Mouse (Mus musculus) intestine, embryonic 14.5 days (tissue): ENCODE results near the gene Nol10. TPM values are rescaled to one million over a fixed set of nuclear protein-coding genes. Genes with fewer than 3 reads are reported as not detected.

Experiments used
- ATAC-seq: fragments of 200-750 bp; cut with Nextera tagmentation; replicated peaks from 2 replicates; pipeline ENCODE4 v1.8.0; 2017; ENCODE audit warnings: low read depth, moderate number of reproducible peaks, moderate TSS enrichment, moderate library complexity; ENCODE audit not compliant: low FRiP score, low TSS enrichment
- DNase-seq: peaks from one replicate; pipeline ENCODE4 v3.0.0-alpha.2; 2018; ENCODE audit warnings: low spot score
- H3K27ac ChIP-seq: fragments of 300-500 bp; sonication (generic); 2 replicates; pipeline ENCODE4 v1.5.1; 2014; ENCODE audit warnings: low read depth, mild to moderate bottlenecking, control low read depth
- H3K27me3 ChIP-seq: fragments of 300-500 bp; sonication (generic); replicated peaks from 2 replicates; pipeline ENCODE4 v1.6.1; 2014; ENCODE audit warnings: low read length, control low read depth; ENCODE audit not compliant: control insufficient read depth, insufficient read depth
- H3K36me3 ChIP-seq: fragments of 300-500 bp; sonication (generic); 2 replicates; pipeline ENCODE4 v1.6.1; 2014; ENCODE audit warnings: low read length, control low read depth; ENCODE audit not compliant: control insufficient read depth, insufficient read depth
- H3K4me1 ChIP-seq: fragments of 300-500 bp; sonication (generic); replicated peaks from 2 replicates; pipeline ENCODE4 v1.6.1; 2014; ENCODE audit warnings: low read length, control low read depth, mixed read lengths; ENCODE audit not compliant: control insufficient read depth, insufficient read depth
- H3K4me2 ChIP-seq: fragments of 300-500 bp; sonication (generic); 2 replicates; pipeline ENCODE4 v1.6.1; 2014; ENCODE audit warnings: low read length
- H3K4me3 ChIP-seq: fragments of 300-500 bp; sonication (generic); 2 replicates; pipeline ENCODE4 v1.5.1; 2014; ENCODE audit warnings: low read depth, low read length, control low read depth, mixed read lengths
- H3K9ac ChIP-seq: fragments of 300-500 bp; sonication (generic); 2 replicates; pipeline ENCODE4 v1.6.1; 2014; ENCODE audit warnings: mild to moderate bottlenecking, low read length
- H3K9me3 ChIP-seq: fragments of 300-500 bp; sonication (generic); 2 replicates; pipeline ENCODE4 v1.6.1; 2016; ENCODE audit warnings: low read length, control low read depth; ENCODE audit not compliant: control insufficient read depth
- WGBS: fragments of 180-500 bp; shearing (Covaris S2); extraction: QIAGEN DNeasy Blood & Tissue Kit; methylation state at CpG from one replicate; pipeline ENCODE4 v1.1.7; 2014; 5-methylcytosine and 5-hydroxymethylcytosine counted together
- polyA plus RNA-seq: library from polyadenylated mRNA; unstranded; fragments of >200 nt; fragmentation: Nextera tagmentation; extraction: Ambion mirVana; gene quantifications from 2 replicates; pipeline ENCODE4 v1.2.1, GENCODE M21; 2014

Nol10 gene
- polyA plus RNA-seq, 1 experiment from 2014 or later, result 20.0 TPM

DNA sequence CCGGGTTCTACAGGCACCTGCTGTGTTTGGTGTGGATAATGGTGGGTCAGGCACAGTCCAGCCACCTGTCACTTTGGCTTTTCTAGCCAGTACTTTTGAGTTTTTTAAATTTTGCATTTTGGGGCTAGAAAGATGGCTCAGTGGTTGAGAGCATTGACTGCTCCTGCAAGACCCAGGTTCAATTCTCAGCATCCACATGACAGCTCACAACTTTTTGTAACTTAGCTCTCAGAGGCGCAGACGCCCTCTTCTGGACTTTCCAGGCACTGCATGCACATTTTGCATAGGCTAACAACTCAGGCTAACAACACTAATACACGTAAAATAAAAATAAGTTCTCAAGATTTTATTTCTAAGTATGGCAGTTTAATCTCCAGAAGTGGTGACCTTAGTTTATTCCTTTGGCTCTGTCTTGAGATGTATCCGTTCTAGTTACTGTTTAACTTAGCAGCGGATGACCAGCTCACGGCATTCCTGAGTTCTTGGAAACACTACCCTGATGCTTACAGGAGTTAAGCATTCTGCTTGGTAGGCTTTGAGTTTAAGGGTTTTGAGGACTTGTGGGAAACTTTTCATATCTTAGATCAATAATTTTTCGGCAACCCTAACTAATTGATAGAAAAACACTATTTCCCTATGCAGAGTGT lies 23.5 kb downstream of the Nol10 start:
- H3K9ac ChIP-seq, result no peak overlapping the region
- DNase-seq, result no peak
- H3K9me3 ChIP-seq, result no peaks in the 10 kb centered on the region
- no peak overlapping the region for H3K4me3 ChIP-seq
- no peaks in the 10 kb centered on the region for H3K4me1 ChIP-seq
- no peak for ATAC-seq
- H3K27me3 ChIP-seq, result no peaks in the 10 kb centered on the region
- H3K4me2 ChIP-seq, result no peak overlapping the region
- no peak overlapping the region for H3K27ac ChIP-seq
- 88% methylated on average over 8 of the region's 8 CpGs for WGBS
- H3K36me3 ChIP-seq, result peaks cover 82% of the 10 kb centered on the region

DNA sequence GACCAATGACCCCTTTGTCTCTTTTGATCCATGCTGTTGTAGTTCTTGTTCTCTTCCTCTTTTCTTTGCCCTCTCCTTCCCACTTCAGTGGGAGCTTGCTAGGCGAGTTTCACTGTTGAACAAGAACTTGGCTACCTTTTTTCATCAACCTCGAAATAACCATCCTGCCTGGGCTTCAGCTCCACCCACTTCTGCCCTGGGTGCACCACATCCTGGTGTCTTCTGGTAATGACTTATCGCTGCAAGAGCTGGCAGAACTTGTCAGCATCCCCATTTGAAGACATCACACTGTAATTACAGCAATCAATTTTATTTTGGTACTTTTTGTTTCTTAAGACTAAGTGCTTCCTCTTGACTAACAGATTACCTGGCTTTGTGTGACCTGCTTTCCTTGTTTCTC lies 24.4 kb downstream of the Nol10 start:
- no peaks in the 10 kb centered on the region for H3K9me3 ChIP-seq
- H3K9ac ChIP-seq, result no peak overlapping the region
- H3K36me3 ChIP-seq, result peaks cover 86% of the 10 kb centered on the region
- H3K4me3 ChIP-seq, result no peak overlapping the region
- 84% methylated on average over 3 of the region's 3 CpGs for WGBS
- H3K4me2 ChIP-seq, result no peak overlapping the region
- ATAC-seq (no peak), DNase-seq (no peak)
- H3K27me3 ChIP-seq, result no peaks in the 10 kb centered on the region
- H3K27ac ChIP-seq, result no peak overlapping the region
- H3K4me1 ChIP-seq, result no peaks in the 10 kb centered on the region

DNA sequence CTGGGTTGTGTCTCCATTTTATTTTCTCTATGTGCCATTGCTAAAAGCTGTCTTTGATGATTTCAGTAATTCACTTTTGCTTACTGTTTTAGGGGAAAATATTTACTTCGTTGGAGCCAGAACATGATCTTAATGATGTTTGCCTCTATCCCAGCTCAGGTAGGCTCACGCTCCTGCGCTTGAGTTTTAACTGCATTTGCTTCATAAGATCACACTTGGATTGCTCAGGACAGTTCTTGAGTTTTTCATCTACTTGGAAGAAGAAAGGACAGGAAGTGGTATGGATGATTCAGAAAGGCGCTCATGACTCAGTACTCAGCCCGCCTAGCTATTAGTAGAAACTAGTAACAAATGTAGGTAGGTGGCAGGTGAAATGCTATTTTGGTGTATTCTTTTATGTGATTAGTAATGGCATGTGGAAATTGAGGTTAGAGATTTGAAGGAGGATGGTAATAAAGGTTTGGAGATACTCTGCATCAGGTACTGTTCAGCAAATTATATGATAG lies 25.3 kb downstream of the Nol10 start:
- Histone ChIP-seq H3K36me3 (peaks cover 89% of the 10 kb centered on the region), H3K27me3 (no peaks in the 10 kb centered on the region), H3K4me3 (no peak overlapping the region), H3K4me2 (no peak overlapping the region), H3K27ac (no peak overlapping the region), H3K4me1 (no peaks in the 10 kb centered on the region), H3K9me3 (no peaks in the 10 kb centered on the region), H3K9ac (no peak overlapping the region)
- DNase-seq (no peak), ATAC-seq (no peak)
- 93% methylated on average over 5 of the region's 5 CpGs for WGBS

DNA sequence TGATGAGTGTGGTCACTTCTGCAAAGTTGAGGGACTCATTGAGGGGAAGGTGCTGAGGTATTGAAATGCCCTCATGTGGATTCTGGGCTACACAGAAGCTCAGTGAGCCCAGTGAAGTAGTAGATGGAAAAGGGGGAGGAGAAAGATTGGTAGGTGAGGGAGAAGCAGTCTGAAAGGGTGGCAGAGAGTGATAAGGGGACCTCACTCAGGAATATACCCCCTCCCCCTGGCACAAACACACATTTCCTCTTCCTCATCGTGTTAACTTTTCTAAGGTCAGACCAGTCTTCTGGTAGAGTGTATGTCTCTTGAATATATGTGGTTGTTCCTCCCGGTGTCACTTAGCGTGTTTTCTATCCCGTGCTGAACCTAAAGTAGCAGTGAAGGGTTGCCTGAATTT lies 27.0 kb downstream of the Nol10 start:
- no peak overlapping the region for H3K9ac ChIP-seq
- 89% methylated on average over 4 of the region's 4 CpGs for WGBS
- H3K4me1 ChIP-seq, result no peaks in the 10 kb centered on the region
- no peak overlapping the region for H3K4me3 ChIP-seq
- H3K9me3 ChIP-seq, result no peaks in the 10 kb centered on the region
- H3K36me3 ChIP-seq, result peaks cover 87% of the 10 kb centered on the region
- DNase-seq (no peak), ATAC-seq (no peak)
- no peak overlapping the region for H3K27ac ChIP-seq
- no peak overlapping the region for H3K4me2 ChIP-seq
- H3K27me3 ChIP-seq, result no peaks in the 10 kb centered on the region

DNA sequence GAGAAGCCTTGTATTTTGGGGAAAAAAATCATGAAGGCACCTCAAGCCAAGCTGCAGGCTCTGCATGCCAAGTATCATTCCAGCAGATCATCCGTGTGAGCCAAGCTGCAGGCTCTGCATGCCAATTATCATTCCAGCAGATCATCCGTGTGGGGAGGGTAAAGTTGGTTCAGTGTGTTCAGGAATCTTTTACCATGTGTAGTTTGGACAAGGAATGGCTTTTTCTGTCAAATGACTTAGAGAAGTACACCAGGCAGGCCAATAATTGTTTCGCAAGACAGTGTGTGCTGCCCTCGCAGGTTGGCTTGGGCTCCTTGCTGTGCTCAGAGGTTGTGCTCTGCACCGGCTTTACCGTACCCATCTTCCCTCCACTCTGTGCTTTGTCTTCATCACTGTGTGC lies 28.3 kb downstream of the Nol10 start:
- no peak for ATAC-seq
- peaks cover 86% of the 10 kb centered on the region for H3K36me3 ChIP-seq
- WGBS, result 93% methylated on average over 6 of the region's 6 CpGs

DNA sequence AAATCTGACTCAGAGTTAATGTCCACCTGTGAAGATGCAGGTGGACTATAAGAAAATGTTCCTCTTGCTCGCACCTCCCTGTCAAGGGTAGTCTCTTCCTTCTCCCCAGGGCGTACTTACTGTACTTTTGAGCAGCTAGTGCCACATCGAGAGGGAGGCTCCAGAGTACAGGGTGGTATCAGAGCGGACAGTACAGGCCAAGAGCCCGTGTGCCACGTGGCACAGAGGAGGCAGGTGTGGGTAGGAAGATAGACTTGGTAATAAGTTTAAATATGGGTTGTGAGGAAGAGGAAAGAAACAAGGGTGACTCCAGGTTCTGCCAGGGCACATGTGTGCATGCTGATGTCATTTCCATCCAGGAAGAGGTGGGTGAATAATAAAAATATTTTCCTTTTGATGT lies 32.7 kb downstream of the Nol10 start:
- Histone ChIP-seq H3K4me3 (no peak overlapping the region), H3K9me3 (no peaks in the 10 kb centered on the region), H3K4me2 (no peak overlapping the region), H3K27ac (no peak overlapping the region), H3K4me1 (no peaks in the 10 kb centered on the region), H3K9ac (no peak overlapping the region), H3K27me3 (no peaks in the 10 kb centered on the region), H3K36me3 (peaks cover 57% of the 10 kb centered on the region)
- DNase-seq (no peak), ATAC-seq (no peak)
- 94% methylated on average over 6 of the region's 6 CpGs for WGBS

More for the DNA sequence above, 28.3 kb downstream of the Nol10 start:
- Histone ChIP-seq H3K4me2 (no peak overlapping the region), H3K27ac (no peak overlapping the region), H3K9me3 (no peaks in the 10 kb centered on the region), H3K4me3 (no peak overlapping the region), H3K27me3 (no peaks in the 10 kb centered on the region), H3K9ac (no peak overlapping the region), H3K4me1 (no peaks in the 10 kb centered on the region)
- DNase-seq, result no peak

DNA sequence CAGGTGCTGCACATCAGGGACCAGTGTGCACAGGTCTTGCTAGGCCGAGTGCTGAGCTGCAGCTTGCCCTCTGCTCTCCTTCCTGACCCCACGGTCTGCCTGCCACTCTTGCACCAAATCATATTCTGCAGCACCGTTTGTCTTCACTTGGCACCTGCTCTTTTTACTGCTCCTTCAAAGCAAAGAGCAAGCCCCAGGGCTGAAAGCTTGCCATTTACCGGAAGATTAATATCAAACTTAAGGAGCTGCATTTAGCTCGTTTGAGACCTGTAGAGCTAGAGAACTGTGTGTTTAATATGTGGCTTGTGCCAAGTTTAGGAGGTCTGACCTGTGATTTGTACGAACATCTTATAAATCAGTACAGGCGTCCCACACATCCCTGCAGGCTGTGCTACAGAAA lies 34.5 kb downstream of the Nol10 start:
- peaks cover 42% of the 10 kb centered on the region for H3K36me3 ChIP-seq
- no peak overlapping the region for H3K4me2 ChIP-seq
- DNase-seq, result no peak
- no peaks in the 10 kb centered on the region for H3K9me3 ChIP-seq
- no peak overlapping the region for H3K4me3 ChIP-seq
- H3K27ac ChIP-seq, result no peak overlapping the region
- H3K9ac ChIP-seq, result no peak overlapping the region
- H3K4me1 ChIP-seq, result peaks cover 12% of the 10 kb centered on the region
- no peak for ATAC-seq
- H3K27me3 ChIP-seq, result no peaks in the 10 kb centered on the region
- WGBS, result 77% methylated on average over 7 of the region's 7 CpGs

DNA sequence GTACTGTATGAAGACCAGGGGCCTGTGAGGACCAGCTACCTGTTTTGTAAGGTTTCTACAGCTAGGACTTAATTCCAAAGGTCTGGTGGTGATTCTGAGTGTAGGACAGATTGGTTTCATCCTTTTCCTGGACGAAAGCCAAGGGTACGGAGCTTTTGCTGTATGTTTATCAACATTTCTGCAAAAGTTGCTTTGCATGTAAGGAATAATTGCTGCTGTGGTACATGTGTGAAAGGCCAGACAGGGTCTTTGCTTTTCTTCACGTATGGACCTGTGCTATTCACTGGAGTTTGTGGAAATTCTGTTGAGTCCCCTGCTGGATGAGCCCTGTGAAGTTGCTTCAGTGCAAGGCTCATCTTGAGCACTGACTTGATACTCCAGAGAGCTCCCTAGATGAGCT lies 38.6 kb downstream of the Nol10 start:
- H3K27ac ChIP-seq, result peak overlapping the region; percentile 27; the same call in 1 of the 2 replicates
- WGBS, result 45% methylated on average over 3 of the region's 3 CpGs

More for the DNA sequence above, 38.6 kb downstream of the Nol10 start:
- H3K4me2 ChIP-seq, result no peak overlapping the region
- no peak overlapping the region for H3K4me3 ChIP-seq
- ATAC-seq (no peak), DNase-seq (no peak)
- H3K4me1 ChIP-seq, result peaks cover 18% of the 10 kb centered on the region
- H3K9ac ChIP-seq, result no peak overlapping the region
- H3K36me3 ChIP-seq, result peaks cover 9% of the 10 kb centered on the region
- H3K27me3 ChIP-seq, result no peaks in the 10 kb centered on the region
- no peaks in the 10 kb centered on the region for H3K9me3 ChIP-seq
